Mouse (Mus musculus) G1E (cell line): ENCODE data around the gene Mapkapk2. TPM values are rescaled to one million over a fixed set of nuclear protein-coding genes. Genes with fewer than 3 reads are reported as not detected.

Experiments
- ATAC-seq: 2 replicates; pipeline ENCODE4 v1.8.0; 2016; ENCODE audit warnings: mild to moderate bottlenecking; ENCODE audit not compliant: insufficient number of reproducible peaks, poor library complexity, low FRiP score, severe bottlenecking; ENCODE audit errors: extremely low read depth
- DNase-seq: peaks from one replicate; pipeline ENCODE4 v3.0.0; 2012; ENCODE audit warnings: low spot score
- H3K27me3 ChIP-seq: 2 replicates; pipeline ENCODE4 v1.6.1; 2012; ENCODE audit warnings: mild to moderate bottlenecking, low read length, inconsistent platforms; ENCODE audit not compliant: insufficient read depth
- H3K36me3 ChIP-seq: replicated peaks from 2 replicates; pipeline ENCODE3; 2012; ENCODE audit warnings: mild to moderate bottlenecking, inconsistent platforms
- H3K4me1 ChIP-seq: 2 replicates; pipeline ENCODE4 v1.6.1; 2012; ENCODE audit warnings: low read depth, low read length, inconsistent platforms, mixed read lengths; ENCODE audit not compliant: insufficient read depth
- H3K4me3 ChIP-seq: 2 replicates; pipeline ENCODE4 v1.5.1; 2012; ENCODE audit warnings: low read depth, mild to moderate bottlenecking, inconsistent platforms, low read length, moderate library complexity, mixed read lengths
- H3K9me3 ChIP-seq: replicated peaks from 2 replicates; pipeline ENCODE4 v1.6.1; 2012; ENCODE audit warnings: inconsistent platforms
- CTCF ChIP-seq: IDR thresholded peaks from 2 replicates; pipeline ENCODE4 v1.5.1; 2012; ENCODE audit warnings: low read depth, low read length, inconsistent platforms, mixed read lengths
- GATA1 ChIP-seq: IDR thresholded peaks from 2 replicates; pipeline ENCODE4 v1.6.1; 2012; ENCODE audit warnings: borderline replicate concordance, low read length, inconsistent platforms, mixed read lengths
- GATA2 ChIP-seq: IDR thresholded peaks from 2 replicates; pipeline ENCODE4 v1.6.1; 2012; ENCODE audit warnings: low read depth, low read length, inconsistent platforms, borderline replicate concordance
- POLR2AphosphoS5 ChIP-seq: IDR thresholded peaks from 2 replicates; pipeline ENCODE4 v1.6.1; 2012; ENCODE audit warnings: low read depth, low read length, inconsistent platforms; ENCODE audit not compliant: insufficient replicate concordance
- TAL1 ChIP-seq: conservative IDR thresholded peaks from 2 replicates; pipeline ENCODE4 v1.6.1; 2012; ENCODE audit warnings: low read depth, low read length, inconsistent platforms, mixed read lengths
- polyA plus RNA-seq: library from polyadenylated mRNA; stranded (reverse); fragments of >175 nt; gene quantifications from 2 replicates; pipeline ENCODE4 v1.2.3, GENCODE M21; 2012
- total RNA-seq, 2 experiments: library from RNA; stranded (forward) in 1 of 2; stranded (reverse) in 1 of 2; fragments of 200-1000 nt in 1 of 2; fragments of >200 nt in 1 of 2; fragmentation: Nextera tagmentation in 1 of 2; gene quantifications; 2 replicates each; pipeline ENCODE4 v1.2.3; 2014 to 2017

Gene Mapkapk2
- total and polyA plus RNA-seq, 3 experiments = 53.1 to 93.4 (median 64.3) TPM

DNA sequence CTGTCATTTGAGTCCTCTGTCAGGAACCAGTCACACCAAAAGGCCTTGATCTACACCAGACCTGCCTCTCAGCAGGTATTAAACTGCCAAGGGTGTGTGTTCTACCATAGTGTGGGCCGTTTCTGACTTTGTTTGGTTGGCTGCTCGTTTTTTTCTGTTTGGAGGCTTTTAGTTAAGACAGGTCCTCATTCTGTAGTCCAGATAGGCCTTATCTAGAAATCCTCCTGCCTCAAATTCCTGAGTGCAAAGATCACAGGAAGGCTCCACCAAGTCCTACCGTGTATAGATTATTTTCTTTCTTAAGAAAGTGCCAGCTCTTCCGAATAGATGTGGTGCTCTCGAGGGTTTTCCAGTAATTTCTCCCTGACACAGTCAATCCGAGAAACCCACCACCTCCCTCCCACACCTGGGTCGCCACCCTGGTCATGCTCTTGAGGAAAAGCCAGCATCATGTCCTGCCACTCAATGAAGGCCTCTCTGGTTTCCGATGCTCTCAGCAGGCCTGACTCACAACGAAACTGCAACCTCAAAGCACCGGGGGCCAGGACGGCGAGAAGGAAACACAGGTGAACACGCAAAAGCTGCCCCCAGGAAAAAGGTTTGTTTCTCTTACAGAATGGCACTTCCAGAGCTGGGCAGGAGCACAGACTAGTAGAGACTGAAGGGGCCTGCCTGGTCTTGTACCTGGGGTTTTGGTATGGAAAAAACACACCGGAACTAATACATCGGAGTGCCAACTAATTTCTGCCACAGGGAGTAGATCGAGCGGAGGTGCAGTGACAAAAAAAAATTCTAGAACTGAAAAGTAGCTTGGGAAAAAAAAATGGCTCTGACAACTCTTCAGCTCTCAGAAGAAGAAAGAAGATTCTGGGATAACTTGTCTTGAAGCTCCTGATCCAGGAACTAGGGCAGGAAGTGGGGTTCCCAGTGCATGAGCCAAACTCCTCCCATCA is 87.1 kb downstream of the Mapkapk2 start:
- no peaks in the 10 kb centered on the region for H3K4me1 ChIP-seq
- no peak for DNase-seq
- H3K27me3 ChIP-seq = no peaks in the 10 kb centered on the region; the same call in 1 of the 2 replicates
- no peak for ATAC-seq
- no peak for TF ChIP-seq GATA1
- TF ChIP-seq GATA2 = no peak
- no peak for TF ChIP-seq CTCF
- no peak overlapping the region for H3K4me3 ChIP-seq
- H3K9me3 ChIP-seq = no peaks in the 10 kb centered on the region
- no peaks in the 10 kb centered on the region for H3K36me3 ChIP-seq

DNA sequence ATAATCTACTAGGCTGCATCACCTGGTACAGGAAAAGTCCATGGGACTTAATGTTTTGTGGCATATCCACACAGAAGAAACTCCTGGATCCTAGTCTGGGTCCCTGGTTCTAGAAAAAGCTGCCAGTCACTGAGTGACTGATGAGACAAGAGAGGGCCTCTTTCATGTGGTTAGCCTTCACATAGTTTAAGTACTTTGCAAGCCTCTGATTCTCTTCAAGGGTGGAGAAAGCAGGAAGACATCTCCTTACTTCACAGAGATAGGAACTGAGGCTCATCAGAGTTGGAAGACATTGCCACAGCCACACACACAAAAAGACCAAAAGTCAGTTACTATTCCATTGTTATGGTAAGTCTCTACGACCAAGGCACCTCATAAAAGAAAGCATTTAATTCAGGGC is 91.6 kb downstream of the Mapkapk2 start:
- 0 out of 2 replicates have a peak, but pooled peaks cover 6% of the 10 kb centered on the region for H3K27me3 ChIP-seq
- no peaks in the 10 kb centered on the region for H3K4me1 ChIP-seq
- no peak for TF ChIP-seq GATA1
- TF ChIP-seq POLR2AphosphoS5 = no peak
- no peak for TF ChIP-seq GATA2
- TF ChIP-seq TAL1 = no peak
- no peak for TF ChIP-seq CTCF
- H3K9me3 ChIP-seq = no peaks in the 10 kb centered on the region
- no peak for ATAC-seq
- H3K4me3 ChIP-seq = no peak overlapping the region
- H3K36me3 ChIP-seq = no peaks in the 10 kb centered on the region
- no peak for DNase-seq

Other genes with a start within 250 kb of the Mapkapk2 start
- gene Fcmr, start 232.2 kb downstream of the Mapkapk2 start, total RNA-seq (2014; fragmentation: Nextera tagmentation) = not detected in 2 replicates
- 0.35 TPM in 1 of 2 replicates, not detected in the other for gene Fcmr, start 232.2 kb downstream of the Mapkapk2 start, total RNA-seq (2017)
- not detected in 2 replicates for gene Fcmr, start 232.2 kb downstream of the Mapkapk2 start, polyA plus RNA-seq
- not detected in 2 replicates for gene Il24, start 210.4 kb downstream of the Mapkapk2 start, total RNA-seq (2014; fragmentation: Nextera tagmentation)
- gene Il24, start 210.4 kb downstream of the Mapkapk2 start, total RNA-seq (2017) = not detected in 2 replicates
- not detected in 2 replicates for gene Il24, start 210.4 kb downstream of the Mapkapk2 start, polyA plus RNA-seq
- not detected in 2 replicates for gene Il20, start 186.4 kb downstream of the Mapkapk2 start, total RNA-seq (2014; fragmentation: Nextera tagmentation)
- 0.12 TPM in 1 of 2 replicates, not detected in the other for gene Il20, start 186.4 kb downstream of the Mapkapk2 start, total RNA-seq (2017)
- gene Il20, start 186.4 kb downstream of the Mapkapk2 start, polyA plus RNA-seq = not detected in 2 replicates
- gene Il19, start 157.7 kb downstream of the Mapkapk2 start, total RNA-seq (2014; fragmentation: Nextera tagmentation) = not detected in 2 replicates
- gene Il19, start 157.7 kb downstream of the Mapkapk2 start, total RNA-seq (2017) = 0.17 TPM in 1 of 2 replicates, not detected in the other
- gene Il19, start 157.7 kb downstream of the Mapkapk2 start, polyA plus RNA-seq = not detected in 2 replicates
- not detected in 2 replicates for gene Il10, start 78.0 kb downstream of the Mapkapk2 start, total RNA-seq (2014; fragmentation: Nextera tagmentation)
- 0.12 TPM in 1 of 2 replicates, not detected in the other for gene Il10, start 78.0 kb downstream of the Mapkapk2 start, total RNA-seq (2017)
- gene Il10, start 78.0 kb downstream of the Mapkapk2 start, polyA plus RNA-seq = not detected in 2 replicates
- gene Dyrk3, start 40.5 kb upstream of the Mapkapk2 start, total RNA-seq (2014; fragmentation: Nextera tagmentation) = 52.4 and 59.4 TPM in 2 replicates
- 16.9 and 18.1 TPM in 2 replicates for gene Dyrk3, start 40.5 kb upstream of the Mapkapk2 start, total RNA-seq (2017)
- gene Dyrk3, start 40.5 kb upstream of the Mapkapk2 start, polyA plus RNA-seq = 21.1 and 21.9 TPM in 2 replicates
- gene Eif2d, start 55.4 kb upstream of the Mapkapk2 start, total RNA-seq (2014; fragmentation: Nextera tagmentation) = 297 and 347 TPM in 2 replicates
- gene Eif2d, start 55.4 kb upstream of the Mapkapk2 start, total RNA-seq (2017) = 79.5 and 89.2 TPM in 2 replicates
- gene Eif2d, start 55.4 kb upstream of the Mapkapk2 start, polyA plus RNA-seq = 58.0 and 70.5 TPM in 2 replicates
- gene Rassf5, start 147.4 kb upstream of the Mapkapk2 start, total RNA-seq (2014; fragmentation: Nextera tagmentation) = 0.75 and 1.1 TPM in 2 replicates
- 3.1 and 3.5 TPM in 2 replicates for gene Rassf5, start 147.4 kb upstream of the Mapkapk2 start, total RNA-seq (2017)
- gene Rassf5, start 147.4 kb upstream of the Mapkapk2 start, polyA plus RNA-seq = 0.43 and 0.51 TPM in 2 replicates
- gene Ikbke, start 181.8 kb upstream of the Mapkapk2 start, total RNA-seq (2014; fragmentation: Nextera tagmentation) = 0.60 and 1.7 TPM in 2 replicates
- gene Ikbke, start 181.8 kb upstream of the Mapkapk2 start, total RNA-seq (2017) = 0.87 and 1.1 TPM in 2 replicates
- 0.06 and 0.17 TPM in 2 replicates for gene Ikbke, start 181.8 kb upstream of the Mapkapk2 start, polyA plus RNA-seq